Mouse (Mus musculus): Measurements from ENCODE around the gene Ccsap. TPM values are rescaled to one million over a fixed set of nuclear protein-coding genes. Genes with fewer than 3 reads are reported as not detected.
A peak's percentile ranks its signal among the peaks of the same experiment; 100 is the strongest.

Ccsap gene
- polyA plus RNA-seq, 1 experiment from 2014 or later: 8.4 TPM

GRCm38 (mm10) chr8:123805718-123806373, 54.2 kb downstream of the Ccsap start, which contains the start of gene Rab4a:
Gene Rab4a, plus strand, starts transcription at chr8:123805985.
- under 1% methylated on average over 48 of the region's 48 CpGs for WGBS
- ATAC-seq (ENCODE audit: insufficient number of reproducible peaks, insufficient read depth, low FRiP score, low TSS enrichment, low read depth): peak; percentile 94
- Histone ChIP-seq H3K4me3 (replicated peaks) (peak within 1 kb of the TSS; percentile 73), H3K9me3 (peaks cover 3% of the 10 kb centered on the region; the same call in 1 of the 2 replicates), H3K9ac (replicated peaks) (peak within 1 kb of the TSS; percentile 76), H3K4me1 (replicated peaks) (peaks cover 23% of the 10 kb centered on the region), H3K36me3 (peaks cover 12% of the 10 kb centered on the region; the same call in 1 of the 2 replicates), H3K27ac (peak within 1 kb of the TSS; percentile 81), H3K4me2 (peak within 1 kb of the TSS; percentile 82), H3K27me3 (no peaks in the 10 kb centered on the region)

- Histone ChIP-seq H3K4me3 (replicated peaks) (peak overlapping the region; percentile 73), H3K36me3 (peaks cover 11% of the 10 kb centered on the region; the same call in 1 of the 2 replicates), H3K4me1 (replicated peaks) (peaks cover 24% of the 10 kb centered on the region), H3K9ac (replicated peaks) (peak overlapping the region; percentile 76), H3K27ac (peak overlapping the region; percentile 71), H3K4me2 (peak overlapping the region; percentile 82), H3K9me3 (peaks cover 7% of the 10 kb centered on the region; the same call in 1 of the 2 replicates), H3K27me3 (no peaks in the 10 kb centered on the region)
- WGBS: 15% methylated on average over 15 of the region's 15 CpGs
- ATAC-seq (ENCODE audit: insufficient number of reproducible peaks, insufficient read depth, low FRiP score, low TSS enrichment, low read depth): peak; percentile 13; the same call in 1 of the 2 replicates
Observed at GRCm38 (mm10) chr8:123805209-123805717, 54.7 kb downstream of the Ccsap start.

GRCm38 (mm10) chr8:123804586-123804985, 55.4 kb downstream of the Ccsap start:
- Histone ChIP-seq H3K9me3 (peaks cover 7% of the 10 kb centered on the region; the same call in 1 of the 2 replicates), H3K27me3 (no peaks in the 10 kb centered on the region), H3K9ac (replicated peaks) (no peak overlapping the region), H3K27ac (no peak overlapping the region), H3K4me3 (replicated peaks) (no peak overlapping the region), H3K4me1 (replicated peaks) (peaks cover 28% of the 10 kb centered on the region), H3K36me3 (peaks cover 7% of the 10 kb centered on the region; the same call in 1 of the 2 replicates), H3K4me2 (no peak overlapping the region)
- no peak for ATAC-seq (ENCODE audit: insufficient number of reproducible peaks, insufficient read depth, low FRiP score, low TSS enrichment, low read depth)
- WGBS: 87% methylated on average over 7 of the region's 7 CpGs

- 88% methylated on average over 1 of the region's 1 CpGs for WGBS
- Histone ChIP-seq H3K27ac (no peak overlapping the region), H3K9me3 (peaks cover 7% of the 10 kb centered on the region; the same call in 1 of the 2 replicates), H3K27me3 (no peaks in the 10 kb centered on the region), H3K4me2 (no peak overlapping the region), H3K4me3 (replicated peaks) (no peak overlapping the region), H3K9ac (replicated peaks) (no peak overlapping the region), H3K4me1 (replicated peaks) (peaks cover 32% of the 10 kb centered on the region), H3K36me3 (no peaks in the 10 kb centered on the region)
- ATAC-seq (ENCODE audit: insufficient number of reproducible peaks, insufficient read depth, low FRiP score, low TSS enrichment, low read depth): no peak
Observed at GRCm38 (mm10) chr8:123803639-123804038, 56.4 kb downstream of the Ccsap start.

- ATAC-seq (ENCODE audit: insufficient number of reproducible peaks, insufficient read depth, low FRiP score, low TSS enrichment, low read depth): no peak
- peaks cover 19% of the 10 kb centered on the region for H3K4me1 ChIP-seq (replicated peaks)
- no peak overlapping the region for H3K4me3 ChIP-seq (replicated peaks)
- no peak overlapping the region for H3K9ac ChIP-seq (replicated peaks)
- no peak overlapping the region for H3K27ac ChIP-seq
- no peaks in the 10 kb centered on the region for H3K36me3 ChIP-seq
- 86% methylated on average over 2 of the region's 2 CpGs for WGBS
- peaks cover 7% of the 10 kb centered on the region; the same call in 1 of the 2 replicates for H3K9me3 ChIP-seq
- no peak overlapping the region for H3K4me2 ChIP-seq
- no peaks in the 10 kb centered on the region for H3K27me3 ChIP-seq
Observed at GRCm38 (mm10) chr8:123801538-123801937, 58.5 kb downstream of the Ccsap start.

- Histone ChIP-seq H3K9me3 (peaks cover 7% of the 10 kb centered on the region; the same call in 1 of the 2 replicates), H3K36me3 (no peaks in the 10 kb centered on the region), H3K4me2 (no peak overlapping the region), H3K27me3 (no peaks in the 10 kb centered on the region), H3K4me3 (replicated peaks) (no peak overlapping the region), H3K27ac (no peak overlapping the region), H3K4me1 (replicated peaks) (peaks cover 17% of the 10 kb centered on the region), H3K9ac (replicated peaks) (no peak overlapping the region)
- no peak for ATAC-seq (ENCODE audit: insufficient number of reproducible peaks, insufficient read depth, low FRiP score, low TSS enrichment, low read depth)
- WGBS: 95% methylated on average over 7 of the region's 7 CpGs
Observed at GRCm38 (mm10) chr8:123800867-123801266, 59.1 kb downstream of the Ccsap start.

GRCm38 (mm10) chr8:123799885-123800284, 60.1 kb downstream of the Ccsap start:
- Histone ChIP-seq H3K9ac (replicated peaks) (no peak overlapping the region), H3K9me3 (peaks cover 7% of the 10 kb centered on the region; the same call in 1 of the 2 replicates), H3K4me3 (replicated peaks) (no peak overlapping the region), H3K27ac (no peak overlapping the region), H3K27me3 (no peaks in the 10 kb centered on the region), H3K4me2 (no peak overlapping the region), H3K36me3 (no peaks in the 10 kb centered on the region), H3K4me1 (replicated peaks) (peaks cover 10% of the 10 kb centered on the region)
- WGBS: 6% methylated on average over 3 of the region's 3 CpGs
- 0 out of 2 replicates have a peak, but pooled peaks have one; percentile 56 for ATAC-seq (ENCODE audit: insufficient number of reproducible peaks, insufficient read depth, low FRiP score, low TSS enrichment, low read depth)

GRCm38 (mm10) chr8:123799434-123799833, 60.6 kb downstream of the Ccsap start:
- peaks cover 7% of the 10 kb centered on the region; the same call in 1 of the 2 replicates for H3K9me3 ChIP-seq
- no peak overlapping the region for H3K4me2 ChIP-seq
- WGBS: 64% methylated on average over 6 of the region's 6 CpGs
- peaks cover 10% of the 10 kb centered on the region for H3K4me1 ChIP-seq (replicated peaks)
- H3K36me3 ChIP-seq: no peaks in the 10 kb centered on the region
- H3K4me3 ChIP-seq (replicated peaks): no peak overlapping the region
- no peak for ATAC-seq (ENCODE audit: insufficient number of reproducible peaks, insufficient read depth, low FRiP score, low TSS enrichment, low read depth)
- no peaks in the 10 kb centered on the region for H3K27me3 ChIP-seq
- no peak overlapping the region for H3K27ac ChIP-seq
- no peak overlapping the region for H3K9ac ChIP-seq (replicated peaks)

GRCm38 (mm10) chr8:123797928-123798327, 62.1 kb downstream of the Ccsap start:
- H3K27me3 ChIP-seq: no peaks in the 10 kb centered on the region
- H3K36me3 ChIP-seq: no peaks in the 10 kb centered on the region
- no peak overlapping the region for H3K9ac ChIP-seq (replicated peaks)
- peaks cover 10% of the 10 kb centered on the region for H3K4me1 ChIP-seq (replicated peaks)
- no peak overlapping the region for H3K4me2 ChIP-seq
- peaks cover 7% of the 10 kb centered on the region; the same call in 1 of the 2 replicates for H3K9me3 ChIP-seq
- 90% methylated on average over 15 of the region's 15 CpGs for WGBS
- H3K27ac ChIP-seq: no peak overlapping the region
- no peak overlapping the region for H3K4me3 ChIP-seq (replicated peaks)
- no peak for ATAC-seq (ENCODE audit: insufficient number of reproducible peaks, insufficient read depth, low FRiP score, low TSS enrichment, low read depth)

GRCm38 (mm10) chr8:123796758-123797157, 63.3 kb downstream of the Ccsap start:
- Histone ChIP-seq H3K9me3 (peaks cover 7% of the 10 kb centered on the region; the same call in 1 of the 2 replicates), H3K4me3 (replicated peaks) (no peak overlapping the region), H3K36me3 (no peaks in the 10 kb centered on the region), H3K27me3 (no peaks in the 10 kb centered on the region), H3K9ac (replicated peaks) (no peak overlapping the region), H3K4me2 (no peak overlapping the region), H3K4me1 (replicated peaks) (peaks cover 10% of the 10 kb centered on the region), H3K27ac (no peak overlapping the region)
- no peak for ATAC-seq (ENCODE audit: insufficient number of reproducible peaks, insufficient read depth, low FRiP score, low TSS enrichment, low read depth)
- WGBS: 55% methylated on average over 4 of the region's 4 CpGs

- Histone ChIP-seq H3K27me3 (no peaks in the 10 kb centered on the region), H3K36me3 (no peaks in the 10 kb centered on the region), H3K4me1 (replicated peaks) (peaks cover 5% of the 10 kb centered on the region), H3K4me3 (replicated peaks) (no peak overlapping the region), H3K27ac (no peak overlapping the region), H3K4me2 (no peak overlapping the region), H3K9me3 (no peaks in the 10 kb centered on the region), H3K9ac (replicated peaks) (no peak overlapping the region)
- WGBS: 83% methylated on average over 4 of the region's 4 CpGs
- no peak for ATAC-seq (ENCODE audit: insufficient number of reproducible peaks, insufficient read depth, low FRiP score, low TSS enrichment, low read depth)
Observed at GRCm38 (mm10) chr8:123794766-123795165, 65.2 kb downstream of the Ccsap start.
